Mouse (Mus musculus): ENCODE results near the gene Snx29. TPM values are rescaled to one million over a fixed set of nuclear protein-coding genes. Genes with fewer than 3 reads are reported as not detected.
"Not testable (repeated sequence)": the region's sequence is repeated elsewhere in the genome, so short reads cannot be mapped to it uniquely, and the experiment has no call there.

The Snx29 gene
- total RNA-seq, 2 experiments from 2014 or later = 20.9 to 21.0 TPM

GRCm38 (mm10) chr16:11446977-11447376 is 124.3 kb downstream of the Snx29 start:
- no peak for DNase-seq (ENCODE audit: low spot score in 2 of 2)

- no peak for DNase-seq (ENCODE audit: low spot score in 2 of 2)
These were observed 125.2 kb downstream of the Snx29 start for GRCm38 (mm10) chr16:11447905-11448304.

GRCm38 (mm10) chr16:11448696-11449095 is 126.0 kb downstream of the Snx29 start:
- not testable (repeated sequence) for DNase-seq (ENCODE audit: low spot score in 2 of 2)

GRCm38 (mm10) chr16:11449344-11449743 is 126.6 kb downstream of the Snx29 start:
- DNase-seq (ENCODE audit: low spot score in 2 of 2) = no peak

GRCm38 (mm10) chr16:11450626-11451025 is 127.9 kb downstream of the Snx29 start:
- no peak for DNase-seq (ENCODE audit: low spot score in 2 of 2)

- DNase-seq (ENCODE audit: low spot score in 2 of 2) = no peak
These were observed 132.2 kb downstream of the Snx29 start for GRCm38 (mm10) chr16:11454871-11455270.

- DNase-seq (ENCODE audit: low spot score in 2 of 2) = no peak
These were observed 132.9 kb downstream of the Snx29 start for GRCm38 (mm10) chr16:11455545-11456140.

GRCm38 (mm10) chr16:11456141-11456645 is 133.5 kb downstream of the Snx29 start:
- no peak for DNase-seq (ENCODE audit: low spot score in 2 of 2)

GRCm38 (mm10) chr16:11457136-11457535 is 134.4 kb downstream of the Snx29 start:
- DNase-seq (ENCODE audit: low spot score in 2 of 2) = no peak

GRCm38 (mm10) chr16:11457609-11458350 is 135.1 kb downstream of the Snx29 start:
- DNase-seq (ENCODE audit: low spot score in 2 of 2) = no peak

GRCm38 (mm10) chr16:11460210-11460609 is 137.5 kb downstream of the Snx29 start:
- DNase-seq (ENCODE audit: low spot score in 2 of 2) = no peak

- DNase-seq (ENCODE audit: low spot score in 2 of 2) = no peak
These were observed 138.9 kb downstream of the Snx29 start for GRCm38 (mm10) chr16:11461612-11462011.

GRCm38 (mm10) chr16:11468533-11469179 is 145.9 kb downstream of the Snx29 start:
- DNase-seq (ENCODE audit: low spot score in 2 of 2) = peak; percentile 47 to 69

- DNase-seq (ENCODE audit: low spot score in 2 of 2) = no peak
These were observed 146.8 kb downstream of the Snx29 start for GRCm38 (mm10) chr16:11469491-11469890.

GRCm38 (mm10) chr16:11471246-11471645 is 148.5 kb downstream of the Snx29 start:
- DNase-seq (ENCODE audit: low spot score in 2 of 2) = no peak

- DNase-seq (ENCODE audit: low spot score in 2 of 2) = no peak
These were observed 150.1 kb downstream of the Snx29 start for GRCm38 (mm10) chr16:11472852-11473251.

- DNase-seq (ENCODE audit: low spot score in 2 of 2) = no peak
These were observed 150.8 kb downstream of the Snx29 start for GRCm38 (mm10) chr16:11473474-11473873.

- DNase-seq (ENCODE audit: low spot score in 2 of 2) = no peak
These were observed 151.3 kb downstream of the Snx29 start for GRCm38 (mm10) chr16:11473893-11474505.

GRCm38 (mm10) chr16:11475137-11475943 is 152.6 kb downstream of the Snx29 start:
- no peak for DNase-seq (ENCODE audit: low spot score in 2 of 2)

GRCm38 (mm10) chr16:11476314-11476713 is 153.6 kb downstream of the Snx29 start:
- no peak for DNase-seq (ENCODE audit: low spot score in 2 of 2)

GRCm38 (mm10) chr16:11476968-11477367 is 154.3 kb downstream of the Snx29 start:
- DNase-seq (ENCODE audit: low spot score in 2 of 2) = no peak
